Mouse (Mus musculus) G1E (cell line): ENCODE measurements around the gene Stxbp3.

Source experiments
- CTCF ChIP-seq: IDR thresholded peaks from 2 replicates; pipeline ENCODE4 v1.5.1; 2012; ENCODE audit warnings: low read depth, low read length, inconsistent platforms, mixed read lengths
- GATA1 ChIP-seq: IDR thresholded peaks from 2 replicates; pipeline ENCODE4 v1.6.1; 2012; ENCODE audit warnings: borderline replicate concordance, low read length, inconsistent platforms, mixed read lengths
- GATA2 ChIP-seq: IDR thresholded peaks from 2 replicates; pipeline ENCODE4 v1.6.1; 2012; ENCODE audit warnings: low read depth, low read length, inconsistent platforms, borderline replicate concordance
- TAL1 ChIP-seq: conservative IDR thresholded peaks from 2 replicates; pipeline ENCODE4 v1.6.1; 2012; ENCODE audit warnings: low read depth, low read length, inconsistent platforms, mixed read lengths

- TF ChIP-seq CTCF (no peak), GATA2 (no peak), GATA1 (no peak), TAL1 (no peak)
Measured at GRCm38 (mm10) chr3:108751691-108752090, 88.6 kb downstream of the Stxbp3 start.
